Mouse (Mus musculus): ENCODE measurements around the gene Mrpl58.

GRCm38 (mm10) chr11:115366039-115366705 is 37.4 kb upstream of the Mrpl58 start:
- TF ChIP-seq CTCF (conservative IDR thresholded peaks at IDR 0.05; ENCODE audit: insufficient read depth, insufficient read length, low read depth, low read length) (no peak), POLR2A (IDR thresholded peaks at IDR 0.05; ENCODE audit: low read depth, low read length) (no peak)

Measured in kidney, adult 2 months (tissue).